Mouse (Mus musculus): ENCODE measurements around the gene Aspn. TPM values are rescaled to one million over a fixed set of nuclear protein-coding genes. Genes with fewer than 3 reads are reported as not detected.

Aspn gene
- polyA plus RNA-seq, 1 experiment from 2014 or later: 45.9 TPM

- no peak overlapping the region for H3K9ac ChIP-seq (ENCODE audit: low read depth, low read length)
- H3K27me3 ChIP-seq (replicated peaks; ENCODE audit: control insufficient read depth, insufficient read depth, low read length): no peaks in the 10 kb centered on the region
- ATAC-seq: no peak
- 90% methylated on average over 1 of the region's 1 CpGs for WGBS
- no peak overlapping the region for H3K27ac ChIP-seq (ENCODE audit: low read depth, low read length)
- no peak overlapping the region for H3K4me3 ChIP-seq (ENCODE audit: low read depth, low read length)
- H3K4me2 ChIP-seq (replicated peaks; ENCODE audit: low read depth): no peak overlapping the region
- no peaks in the 10 kb centered on the region for H3K36me3 ChIP-seq (ENCODE audit: control insufficient read depth, insufficient read depth)
- TF ChIP-seq CTCF (IDR thresholded peaks at IDR 0.05; ENCODE audit: low read depth): no peak
- no peaks in the 10 kb centered on the region for H3K4me1 ChIP-seq (replicated peaks; ENCODE audit: control insufficient read depth, insufficient read depth, low read length)
- no peaks in the 10 kb centered on the region for H3K9me3 ChIP-seq (ENCODE audit: control insufficient read depth)
These were observed 7.3 kb upstream of the Aspn start for GRCm38 (mm10) chr13:49536946-49537345.

- H3K27me3 ChIP-seq (replicated peaks; ENCODE audit: control insufficient read depth, insufficient read depth, low read length): no peaks in the 10 kb centered on the region
- 79% methylated on average over 1 of the region's 1 CpGs for WGBS
- H3K9me3 ChIP-seq (ENCODE audit: control insufficient read depth): no peaks in the 10 kb centered on the region
- H3K27ac ChIP-seq (ENCODE audit: low read depth, low read length): no peak overlapping the region
- no peak overlapping the region for H3K9ac ChIP-seq (ENCODE audit: low read depth, low read length)
- no peak for ATAC-seq
- no peaks in the 10 kb centered on the region for H3K36me3 ChIP-seq (ENCODE audit: control insufficient read depth, insufficient read depth)
- H3K4me3 ChIP-seq (ENCODE audit: low read depth, low read length): no peak overlapping the region
- TF ChIP-seq CTCF (IDR thresholded peaks at IDR 0.05; ENCODE audit: low read depth): no peak
- no peaks in the 10 kb centered on the region for H3K4me1 ChIP-seq (replicated peaks; ENCODE audit: control insufficient read depth, insufficient read depth, low read length)
- no peak overlapping the region for H3K4me2 ChIP-seq (replicated peaks; ENCODE audit: low read depth)
These were observed 5.5 kb upstream of the Aspn start for GRCm38 (mm10) chr13:49538693-49539092.

GRCm38 (mm10) chr13:49545646-49546045 is 1.4 kb downstream of the Aspn start:
- 52% methylated on average over 3 of the region's 3 CpGs for WGBS
- H3K27ac ChIP-seq (ENCODE audit: low read depth, low read length): peak overlapping the region; percentile 50; the same call in 1 of the 2 replicates
- ATAC-seq: no peak
- TF ChIP-seq CTCF (IDR thresholded peaks at IDR 0.05; ENCODE audit: low read depth): no peak
- no peaks in the 10 kb centered on the region for H3K27me3 ChIP-seq (replicated peaks; ENCODE audit: control insufficient read depth, insufficient read depth, low read length)
- H3K4me1 ChIP-seq (replicated peaks; ENCODE audit: control insufficient read depth, insufficient read depth, low read length): no peaks in the 10 kb centered on the region
- no peaks in the 10 kb centered on the region for H3K36me3 ChIP-seq (ENCODE audit: control insufficient read depth, insufficient read depth)
- no peaks in the 10 kb centered on the region for H3K9me3 ChIP-seq (ENCODE audit: control insufficient read depth)
- H3K4me2 ChIP-seq (replicated peaks; ENCODE audit: low read depth): peak overlapping the region; percentile 27; the same call in 1 of the 2 replicates
- no peak overlapping the region for H3K9ac ChIP-seq (ENCODE audit: low read depth, low read length)
- peak overlapping the region; percentile 13; the same call in 1 of the 2 replicates for H3K4me3 ChIP-seq (ENCODE audit: low read depth, low read length)

- WGBS: 51% methylated on average over 1 of the region's 1 CpGs
- H3K4me2 ChIP-seq (replicated peaks; ENCODE audit: low read depth): peak overlapping the region; percentile 10; the same call in 1 of the 2 replicates
- no peaks in the 10 kb centered on the region for H3K27me3 ChIP-seq (replicated peaks; ENCODE audit: control insufficient read depth, insufficient read depth, low read length)
- no peaks in the 10 kb centered on the region for H3K36me3 ChIP-seq (ENCODE audit: control insufficient read depth, insufficient read depth)
- no peaks in the 10 kb centered on the region for H3K9me3 ChIP-seq (ENCODE audit: control insufficient read depth)
- H3K4me1 ChIP-seq (replicated peaks; ENCODE audit: control insufficient read depth, insufficient read depth, low read length): no peaks in the 10 kb centered on the region
- H3K4me3 ChIP-seq (ENCODE audit: low read depth, low read length): no peak overlapping the region
- no peak for ATAC-seq
- H3K27ac ChIP-seq (ENCODE audit: low read depth, low read length): no peak overlapping the region
- no peak for TF ChIP-seq CTCF (IDR thresholded peaks at IDR 0.05; ENCODE audit: low read depth)
- H3K9ac ChIP-seq (ENCODE audit: low read depth, low read length): no peak overlapping the region
These were observed 2.3 kb downstream of the Aspn start for GRCm38 (mm10) chr13:49546517-49546916.

GRCm38 (mm10) chr13:49547563-49548150 is 3.4 kb downstream of the Aspn start:
- no peak for TF ChIP-seq CTCF (IDR thresholded peaks at IDR 0.05; ENCODE audit: low read depth)
- no peak overlapping the region for H3K9ac ChIP-seq (ENCODE audit: low read depth, low read length)
- H3K27ac ChIP-seq (ENCODE audit: low read depth, low read length): no peak overlapping the region
- H3K9me3 ChIP-seq (ENCODE audit: control insufficient read depth): no peaks in the 10 kb centered on the region
- H3K4me2 ChIP-seq (replicated peaks; ENCODE audit: low read depth): no peak overlapping the region
- 59% methylated on average over 1 of the region's 1 CpGs for WGBS
- H3K4me1 ChIP-seq (replicated peaks; ENCODE audit: control insufficient read depth, insufficient read depth, low read length): no peaks in the 10 kb centered on the region
- no peak overlapping the region for H3K4me3 ChIP-seq (ENCODE audit: low read depth, low read length)
- no peak for ATAC-seq
- H3K27me3 ChIP-seq (replicated peaks; ENCODE audit: control insufficient read depth, insufficient read depth, low read length): no peaks in the 10 kb centered on the region
- H3K36me3 ChIP-seq (ENCODE audit: control insufficient read depth, insufficient read depth): no peaks in the 10 kb centered on the region

- no peak for ATAC-seq
- H3K4me2 ChIP-seq (replicated peaks; ENCODE audit: low read depth): no peak overlapping the region
- H3K36me3 ChIP-seq (ENCODE audit: control insufficient read depth, insufficient read depth): no peaks in the 10 kb centered on the region
- no peak overlapping the region for H3K27ac ChIP-seq (ENCODE audit: low read depth, low read length)
- no peaks in the 10 kb centered on the region for H3K27me3 ChIP-seq (replicated peaks; ENCODE audit: control insufficient read depth, insufficient read depth, low read length)
- no peaks in the 10 kb centered on the region for H3K4me1 ChIP-seq (replicated peaks; ENCODE audit: control insufficient read depth, insufficient read depth, low read length)
- no peaks in the 10 kb centered on the region for H3K9me3 ChIP-seq (ENCODE audit: control insufficient read depth)
- WGBS: 81% methylated on average over 3 of the region's 3 CpGs
- no peak for TF ChIP-seq CTCF (IDR thresholded peaks at IDR 0.05; ENCODE audit: low read depth)
- no peak overlapping the region for H3K9ac ChIP-seq (ENCODE audit: low read depth, low read length)
- no peak overlapping the region for H3K4me3 ChIP-seq (ENCODE audit: low read depth, low read length)
These were observed 5.4 kb downstream of the Aspn start for GRCm38 (mm10) chr13:49549616-49550015.

All from intestine, postnatal 0 days (tissue).